Mouse (Mus musculus) midbrain, embryonic 15.5 days (tissue): ENCODE measurements around the gene Gm7271. TPM values are rescaled to one million over a fixed set of nuclear protein-coding genes. Genes with fewer than 3 reads are reported as not detected.
A peak's percentile ranks its signal among the peaks of the same experiment; 100 is the strongest.

Source experiments
- ATAC-seq: fragments of 200-750 bp; cut with Nextera tagmentation; replicated peaks from 2 replicates; pipeline ENCODE4 v1.8.0; 2017; ENCODE audit warnings: moderate TSS enrichment
- H3K27ac ChIP-seq: fragments of 300-500 bp; sonication (generic); 2 replicates; pipeline ENCODE4 v1.5.1; 2015; ENCODE audit warnings: mild to moderate bottlenecking, inconsistent platforms
- H3K27me3 ChIP-seq: fragments of 300-500 bp; sonication (generic); replicated peaks from 2 replicates; pipeline ENCODE4 v1.6.1; 2015; ENCODE audit warnings: inconsistent platforms
- H3K36me3 ChIP-seq: fragments of 300-500 bp; sonication (generic); replicated peaks from 2 replicates; pipeline ENCODE4 v1.6.1; 2015; ENCODE audit warnings: inconsistent platforms
- H3K4me1 ChIP-seq: fragments of 300-500 bp; sonication (generic); 2 replicates; pipeline ENCODE4 v1.6.1; 2015; ENCODE audit warnings: inconsistent platforms
- H3K4me2 ChIP-seq: fragments of 300-500 bp; sonication (generic); 2 replicates; pipeline ENCODE4 v1.6.1; 2015; ENCODE audit warnings: inconsistent platforms, mild to moderate bottlenecking, moderate library complexity
- H3K4me3 ChIP-seq: fragments of 300-500 bp; sonication (generic); 2 replicates; pipeline ENCODE4 v1.5.1; 2015; ENCODE audit warnings: mild to moderate bottlenecking, inconsistent platforms
- H3K9ac ChIP-seq: fragments of 300-500 bp; sonication (generic); 2 replicates; pipeline ENCODE4 v1.6.1; 2015; ENCODE audit warnings: mild to moderate bottlenecking, inconsistent platforms
- H3K9me3 ChIP-seq: fragments of 300-500 bp; sonication (generic); 2 replicates; pipeline ENCODE4 v1.6.1; 2016; ENCODE audit warnings: inconsistent platforms
- WGBS: fragments of 180-500 bp; shearing (Covaris S2); methylation state at CpG from one replicate; pipeline ENCODE4 v1.1.7; 2015; ENCODE audit warnings: mixed read lengths; 5-methylcytosine and 5-hydroxymethylcytosine counted together
- polyA plus RNA-seq: library from polyadenylated mRNA; unstranded; fragments of >200 nt; fragmentation: Nextera tagmentation; extraction: Ambion mirVana; gene quantifications from 2 replicates; pipeline ENCODE4 v1.2.1, GENCODE M21; 2015

Gm7271 gene
- polyA plus RNA-seq, 1 experiment from 2014 or later, result not detected

DNA sequence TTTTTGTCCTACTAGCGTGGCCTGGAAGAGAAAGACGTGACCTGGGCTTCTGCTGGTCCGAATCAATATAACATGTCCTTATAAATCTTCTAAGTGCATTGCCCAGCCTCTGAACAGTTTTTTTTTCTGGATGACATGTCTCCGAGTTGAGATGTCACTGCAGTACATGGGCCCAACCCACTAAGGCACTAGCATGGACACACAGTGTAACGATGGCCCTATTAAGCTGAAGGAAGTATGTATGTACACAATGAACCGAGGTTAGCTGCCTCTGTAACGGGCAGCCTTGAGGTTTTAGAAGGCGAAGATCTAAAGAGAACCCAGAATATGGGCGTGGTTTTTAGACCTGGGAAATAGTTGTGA lies 45.8 kb downstream of the Gm7271 start:
- Histone ChIP-seq H3K27ac (peak overlapping the region; percentile 81), H3K4me3 (peak overlapping the region; percentile 94), H3K4me2 (peak overlapping the region; percentile 82), H3K27me3 (no peaks in the 10 kb centered on the region), H3K9ac (peak overlapping the region; percentile 75), H3K9me3 (no peaks in the 10 kb centered on the region), H3K4me1 (peaks cover 16% of the 10 kb centered on the region), H3K36me3 (0 out of 2 replicates have a peak, but pooled peaks cover 2% of the 10 kb centered on the region)
- 8% methylated on average over 9 of the region's 9 CpGs for WGBS
- peak; percentile 51; the same call in 1 of the 2 replicates for ATAC-seq

- Histone ChIP-seq H3K9me3 (no peaks in the 10 kb centered on the region), H3K9ac (no peak overlapping the region), H3K36me3 (peaks cover 19% of the 10 kb centered on the region), H3K4me1 (peaks cover 16% of the 10 kb centered on the region), H3K4me3 (no peak overlapping the region), H3K27me3 (no peaks in the 10 kb centered on the region), H3K4me2 (no peak overlapping the region), H3K27ac (no peak overlapping the region)
- ATAC-seq, result no peak
- 90% methylated on average over 6 of the region's 6 CpGs for WGBS
Observed at GRCm38 (mm10) chr5:76533186-76533585, 49.3 kb downstream of the Gm7271 start.

GRCm38 (mm10) chr5:76536231-76536630 lies 52.4 kb downstream of the Gm7271 start:
- 83% methylated on average over 1 of the region's 1 CpGs for WGBS
- no peak overlapping the region for H3K9ac ChIP-seq
- no peak overlapping the region for H3K27ac ChIP-seq
- no peaks in the 10 kb centered on the region for H3K27me3 ChIP-seq
- no peak overlapping the region for H3K4me3 ChIP-seq
- H3K36me3 ChIP-seq, result peaks cover 28% of the 10 kb centered on the region
- no peak for ATAC-seq
- H3K9me3 ChIP-seq, result no peaks in the 10 kb centered on the region
- H3K4me2 ChIP-seq, result no peak overlapping the region
- H3K4me1 ChIP-seq, result 0 out of 2 replicates have a peak, but pooled peaks cover 3% of the 10 kb centered on the region

DNA sequence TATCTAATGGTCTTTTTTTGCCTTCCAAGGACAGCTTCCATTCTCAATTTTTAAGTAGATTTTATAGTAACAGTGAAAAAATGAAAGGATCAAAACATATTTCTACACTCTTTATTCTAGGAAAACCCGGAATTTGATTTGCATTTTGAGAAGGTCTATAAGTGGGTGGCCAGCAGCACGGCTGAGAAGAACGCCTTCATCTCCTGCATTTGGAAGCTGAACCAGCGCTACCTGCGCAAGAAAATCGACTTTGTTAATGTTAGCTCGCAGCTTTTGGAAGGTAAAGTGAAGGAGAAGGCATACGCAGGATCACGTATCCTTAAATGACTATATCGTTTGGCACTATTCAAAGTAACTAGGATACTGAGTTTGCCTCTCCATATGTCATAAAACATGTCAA lies 53.7 kb downstream of the Gm7271 start:
- no peaks in the 10 kb centered on the region for H3K4me1 ChIP-seq
- 96% methylated on average over 10 of the region's 10 CpGs for WGBS
- ATAC-seq, result no peak
- H3K36me3 ChIP-seq, result peaks cover 35% of the 10 kb centered on the region
- no peak overlapping the region for H3K9ac ChIP-seq
- H3K4me3 ChIP-seq, result no peak overlapping the region
- no peak overlapping the region for H3K4me2 ChIP-seq
- no peak overlapping the region for H3K27ac ChIP-seq
- H3K27me3 ChIP-seq, result no peaks in the 10 kb centered on the region
- H3K9me3 ChIP-seq, result no peaks in the 10 kb centered on the region

DNA sequence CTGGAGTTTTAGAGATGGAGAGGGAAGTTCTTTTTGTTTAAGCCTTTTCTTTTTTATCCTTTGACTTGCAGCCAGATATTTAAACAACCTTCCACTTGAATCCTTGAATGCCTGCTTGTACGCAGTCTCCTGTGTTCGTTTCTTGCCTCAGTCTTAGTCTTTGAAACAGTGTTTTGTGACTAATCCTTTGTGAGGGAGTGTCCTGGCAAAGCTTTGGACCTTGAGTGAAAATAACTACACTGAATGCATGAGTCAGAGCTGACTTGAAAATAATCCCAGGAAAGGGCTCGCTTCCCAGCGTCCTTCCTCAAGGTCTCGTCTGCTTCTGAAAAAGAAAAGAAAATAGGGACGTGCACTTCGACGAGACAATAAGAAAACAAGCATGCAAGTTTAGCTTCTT lies 56.3 kb downstream of the Gm7271 start:
- ATAC-seq, result no peak
- Histone ChIP-seq H3K4me2 (no peak overlapping the region), H3K36me3 (peaks cover 56% of the 10 kb centered on the region), H3K4me1 (no peaks in the 10 kb centered on the region), H3K27me3 (no peaks in the 10 kb centered on the region), H3K9me3 (no peaks in the 10 kb centered on the region), H3K27ac (no peak overlapping the region), H3K9ac (no peak overlapping the region), H3K4me3 (no peak overlapping the region)
- 65% methylated on average over 8 of the region's 8 CpGs for WGBS

GRCm38 (mm10) chr5:76540842-76541241 lies 57.0 kb downstream of the Gm7271 start:
- H3K4me2 ChIP-seq, result no peak overlapping the region
- H3K36me3 ChIP-seq, result peaks cover 59% of the 10 kb centered on the region
- H3K27me3 ChIP-seq, result no peaks in the 10 kb centered on the region
- no peak overlapping the region for H3K4me3 ChIP-seq
- H3K9me3 ChIP-seq, result no peaks in the 10 kb centered on the region
- no peak overlapping the region for H3K27ac ChIP-seq
- H3K9ac ChIP-seq, result no peak overlapping the region
- no peaks in the 10 kb centered on the region for H3K4me1 ChIP-seq
- no peak for ATAC-seq

- Histone ChIP-seq H3K4me3 (no peak overlapping the region), H3K27ac (no peak overlapping the region), H3K9ac (no peak overlapping the region), H3K4me1 (no peaks in the 10 kb centered on the region), H3K4me2 (no peak overlapping the region), H3K9me3 (no peaks in the 10 kb centered on the region), H3K36me3 (peaks cover 45% of the 10 kb centered on the region), H3K27me3 (no peaks in the 10 kb centered on the region)
- no peak for ATAC-seq
- WGBS, result 93% methylated on average over 8 of the region's 8 CpGs
Observed at GRCm38 (mm10) chr5:76543200-76543599, 59.4 kb downstream of the Gm7271 start.

DNA sequence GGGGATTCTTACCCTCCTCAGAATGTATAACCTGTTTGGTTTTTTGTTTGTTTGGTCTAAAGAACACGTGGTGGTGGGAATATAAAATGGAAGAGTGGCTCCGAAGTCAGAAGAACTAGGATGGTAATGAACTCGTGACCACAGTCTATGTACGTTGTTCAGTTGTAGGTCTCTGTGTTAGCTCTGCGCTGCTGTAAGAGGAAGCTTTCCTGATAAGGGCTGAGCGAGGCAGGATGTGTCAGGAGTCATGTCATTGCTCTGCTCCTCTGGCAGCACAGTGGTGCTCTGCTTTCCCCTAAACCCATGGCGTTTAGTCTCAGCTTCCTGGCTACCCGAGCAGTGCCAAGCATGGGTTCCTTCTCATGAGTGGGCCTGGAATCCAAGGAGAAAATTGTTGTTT lies 66.6 kb downstream of the Gm7271 start:
- Histone ChIP-seq H3K36me3 (peaks cover 23% of the 10 kb centered on the region), H3K4me3 (no peak overlapping the region), H3K4me1 (no peaks in the 10 kb centered on the region), H3K9me3 (no peaks in the 10 kb centered on the region), H3K27me3 (no peaks in the 10 kb centered on the region), H3K4me2 (no peak overlapping the region), H3K9ac (no peak overlapping the region), H3K27ac (no peak overlapping the region)
- ATAC-seq, result no peak
- WGBS, result 91% methylated on average over 8 of the region's 8 CpGs

DNA sequence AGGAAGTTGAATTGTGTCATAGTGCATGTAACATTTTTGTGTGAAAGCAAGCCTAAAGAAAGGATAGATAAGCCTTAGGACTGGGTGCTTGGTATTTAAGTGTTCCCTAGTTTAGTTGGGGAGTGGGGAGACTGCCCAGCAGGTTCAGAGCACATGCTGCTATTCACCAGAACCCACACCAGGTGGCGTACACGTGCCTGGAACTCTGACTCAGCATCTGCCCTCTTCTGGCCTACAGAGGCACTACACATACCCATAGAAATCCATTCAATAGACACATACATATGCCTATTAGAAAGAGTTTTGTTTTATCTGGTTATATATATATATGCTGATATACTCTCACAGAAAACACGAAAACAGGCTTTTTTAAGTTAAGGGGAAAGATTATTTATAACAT lies 81.5 kb downstream of the Gm7271 start:
- Histone ChIP-seq H3K4me3 (no peak overlapping the region), H3K27me3 (no peaks in the 10 kb centered on the region), H3K9me3 (no peaks in the 10 kb centered on the region), H3K4me1 (no peaks in the 10 kb centered on the region), H3K4me2 (no peak overlapping the region), H3K9ac (no peak overlapping the region), H3K27ac (no peak overlapping the region), H3K36me3 (peaks cover 67% of the 10 kb centered on the region)
- whole genome bisulfite sequencing, result 22% methylated on average over 3 of the region's 3 CpGs
- ATAC-seq, result no peak

Other genes with a start within 250 kb of the Gm7271 start
- 15.0 and 16.8 TPM in 2 replicates for gene Clock, start 179.2 kb upstream of the Gm7271 start, polyA plus RNA-seq
- not detected in 2 replicates for gene Pdcl2, start 152.9 kb upstream of the Gm7271 start, polyA plus RNA-seq
- gene Nmu, start 120.3 kb upstream of the Gm7271 start, polyA plus RNA-seq, result 0.56 TPM in 1 of 2 replicates, not detected in the other
- gene Exoc1, start 45.3 kb downstream of the Gm7271 start, polyA plus RNA-seq, result 60.6 and 63.2 TPM in 2 replicates
- gene Cep135, start 104.7 kb downstream of the Gm7271 start, polyA plus RNA-seq, result 2.9 and 3.7 TPM in 2 replicates
- gene C530008M17Rik, start 172.5 kb downstream of the Gm7271 start, polyA plus RNA-seq, result 71.4 and 79.5 TPM in 2 replicates